Mouse (Mus musculus) ES-Bruce4 (cell line): ENCODE data around the gene Ddx51.

Experiments used
- CTCF ChIP-seq: IDR thresholded peaks from one replicate; pipeline ENCODE4 v1.8.1; 2011; ENCODE audit warnings: low read depth, low read length
- EP300 ChIP-seq: IDR thresholded peaks from 2 replicates; pipeline ENCODE4 v1.6.1; 2011; ENCODE audit warnings: low read depth, low read length; ENCODE audit not compliant: insufficient read depth

DNA sequence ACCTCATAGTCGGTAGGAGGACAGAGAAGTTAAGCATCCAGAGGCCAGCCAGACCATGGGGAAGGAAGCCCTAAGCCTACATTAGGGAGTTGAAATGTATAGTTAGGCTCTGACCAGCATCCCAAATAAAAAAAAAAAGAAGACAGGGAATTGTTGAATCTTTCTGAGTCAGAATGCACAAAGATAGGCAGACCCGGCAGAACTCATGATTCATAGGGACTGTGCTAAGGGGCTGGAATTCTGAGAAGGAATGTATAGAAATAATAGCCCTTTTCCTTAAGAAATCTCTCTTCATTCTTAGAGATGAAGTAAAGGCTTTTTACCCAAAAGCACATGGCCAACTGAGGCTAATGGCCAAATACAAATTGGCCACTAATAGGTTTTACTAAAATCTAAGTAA is 48.9 kb upstream of the Ddx51 start:
- TF ChIP-seq CTCF, result no peak
- no peak for TF ChIP-seq EP300
